Mouse (Mus musculus): ENCODE measurements around the gene Acot8.

GRCm38 (mm10) chr2:164806614-164807013, 1.9 kb upstream of the Acot8 start:
- no peak for TF ChIP-seq POLR2A (IDR thresholded peaks at IDR 0.05; ENCODE audit: borderline replicate concordance, extremely low read depth, insufficient read depth, insufficient read length, poor library complexity, severe bottlenecking)
- TF ChIP-seq CTCF (IDR thresholded peaks at IDR 0.05; ENCODE audit: borderline replicate concordance, extremely low read depth, insufficient read depth, insufficient read length), result no peak

Measured in brain, embryonic 14.5 days (tissue).